Mouse (Mus musculus) limb, embryonic 13.5 days (tissue): ENCODE results near the gene Fgf13. TPM values are rescaled to one million over a fixed set of nuclear protein-coding genes. Genes with fewer than 3 reads are reported as not detected.

Experiments
- ATAC-seq: fragments of 200-750 bp; cut with Nextera tagmentation; 2 replicates; pipeline ENCODE4 v1.8.0; 2017; ENCODE audit warnings: low read depth, moderate number of reproducible peaks, moderate TSS enrichment; ENCODE audit not compliant: low FRiP score
- H3K27ac ChIP-seq: fragments of 300-500 bp; sonication (generic); 2 replicates; pipeline ENCODE4 v1.5.1; 2015; ENCODE audit warnings: inconsistent platforms, mild to moderate bottlenecking, moderate library complexity
- H3K27me3 ChIP-seq: fragments of 300-500 bp; sonication (generic); 2 replicates; pipeline ENCODE4 v1.6.1; 2015; ENCODE audit warnings: mild to moderate bottlenecking, inconsistent platforms
- H3K36me3 ChIP-seq: fragments of 300-500 bp; sonication (generic); 2 replicates; pipeline ENCODE4 v1.6.1; 2015; ENCODE audit warnings: inconsistent platforms, mild to moderate bottlenecking, moderate library complexity
- H3K4me1 ChIP-seq: fragments of 300-500 bp; sonication (generic); 2 replicates; pipeline ENCODE4 v1.6.1; 2015; ENCODE audit warnings: inconsistent platforms
- H3K4me2 ChIP-seq: fragments of 300-500 bp; sonication (generic); replicated peaks from 2 replicates; pipeline ENCODE4 v1.6.1; 2015; ENCODE audit warnings: inconsistent platforms, mild to moderate bottlenecking, moderate library complexity
- H3K4me3 ChIP-seq: fragments of 300-500 bp; sonication (generic); 2 replicates; pipeline ENCODE4 v1.5.1; 2015; ENCODE audit warnings: moderate library complexity, mild to moderate bottlenecking, inconsistent platforms
- H3K9ac ChIP-seq: fragments of 300-500 bp; sonication (generic); 2 replicates; pipeline ENCODE4 v1.6.1; 2015; ENCODE audit warnings: mild to moderate bottlenecking, inconsistent platforms
- H3K9me3 ChIP-seq: fragments of 300-500 bp; sonication (generic); 2 replicates; pipeline ENCODE4 v1.6.1; 2016; ENCODE audit warnings: inconsistent platforms
- WGBS: fragments of 180-500 bp; shearing (Covaris S2); methylation state at CpG from one replicate; pipeline ENCODE4 v1.1.7; 2015; 5-methylcytosine and 5-hydroxymethylcytosine counted together
- polyA plus RNA-seq: library from polyadenylated mRNA; unstranded; fragments of >200 nt; fragmentation: Nextera tagmentation; extraction: Ambion mirVana; gene quantifications from 2 replicates; pipeline ENCODE4 v1.2.1, GENCODE M21; 2015

Gene Fgf13
- polyA plus RNA-seq, 1 experiment from 2014 or later = 19.9 TPM

DNA sequence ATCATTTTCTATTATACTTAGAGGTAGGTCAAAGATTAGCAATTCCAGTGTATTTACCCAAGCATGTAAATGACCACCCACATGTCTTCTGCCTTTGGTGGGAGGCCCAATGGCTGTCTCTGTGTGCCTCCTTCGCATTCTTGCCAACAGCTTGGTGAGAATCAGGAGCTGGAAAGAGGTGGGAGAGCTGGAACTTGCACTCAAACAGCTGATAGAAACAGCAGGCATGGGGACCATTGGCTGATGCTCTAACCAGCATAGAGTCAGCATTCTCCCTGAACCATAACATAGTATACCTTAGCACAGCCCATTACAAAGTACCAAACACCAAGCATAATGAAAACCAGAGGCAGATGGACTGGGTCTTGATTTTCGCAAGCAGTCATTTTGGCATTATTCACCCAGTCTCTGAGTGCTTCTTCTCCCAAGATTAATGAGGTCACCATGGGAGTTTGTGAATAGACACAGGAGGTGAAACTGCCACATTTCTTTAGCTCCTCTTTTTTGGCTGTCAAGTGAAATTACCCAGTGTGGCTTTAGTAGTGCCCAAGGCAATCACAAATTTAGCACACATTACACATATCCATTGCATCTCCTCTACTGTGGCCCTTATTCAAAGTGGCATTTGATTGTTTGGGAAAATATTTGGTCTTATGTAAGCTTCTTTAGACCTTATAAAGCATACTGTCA, 165.1 kb downstream of the Fgf13 start:
- no peaks in the 10 kb centered on the region for H3K9me3 ChIP-seq
- H3K4me1 ChIP-seq = no peaks in the 10 kb centered on the region
- ATAC-seq = no peak
- H3K9ac ChIP-seq = no peak overlapping the region
- WGBS = 73% methylated on average over 2 of the region's 2 CpGs
- H3K36me3 ChIP-seq = no peaks in the 10 kb centered on the region
- no peak overlapping the region for H3K27ac ChIP-seq
- H3K27me3 ChIP-seq = no peaks in the 10 kb centered on the region
- no peak overlapping the region for H3K4me3 ChIP-seq
- no peak overlapping the region for H3K4me2 ChIP-seq

GRCm38 (mm10) chrX:59290916-59291411, 276.9 kb downstream of the Fgf13 start:
- H3K36me3 ChIP-seq = no peaks in the 10 kb centered on the region

DNA sequence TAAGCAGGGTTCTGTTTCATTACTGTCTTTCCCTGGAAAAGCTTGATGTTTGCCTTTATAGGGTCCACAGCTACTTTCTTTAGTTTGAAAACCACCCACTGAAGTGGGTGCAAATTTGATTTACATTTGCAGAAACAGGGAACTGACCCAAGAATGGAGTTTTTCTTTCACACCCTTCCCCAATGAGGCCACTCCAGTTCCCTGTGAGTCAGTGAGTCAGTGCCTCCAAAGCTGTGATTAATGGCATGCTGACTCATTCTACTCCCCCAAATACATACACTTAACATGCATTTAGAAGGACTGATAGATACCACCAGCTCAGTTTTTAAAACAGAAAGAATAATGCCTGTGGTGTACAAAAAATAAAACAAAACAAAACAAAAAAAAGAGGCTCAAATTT, 316.3 kb downstream of the Fgf13 start:
- no peaks in the 10 kb centered on the region for H3K9me3 ChIP-seq
- no peaks in the 10 kb centered on the region for H3K27me3 ChIP-seq
- no peak overlapping the region for H3K4me3 ChIP-seq
- no peaks in the 10 kb centered on the region for H3K36me3 ChIP-seq
- no peak overlapping the region for H3K4me2 ChIP-seq
- no peaks in the 10 kb centered on the region for H3K4me1 ChIP-seq
- no peak overlapping the region for H3K27ac ChIP-seq
- no peak for ATAC-seq
- H3K9ac ChIP-seq = no peak overlapping the region

More at GRCm38 (mm10) chrX:59290916-59291411, 276.9 kb downstream of the Fgf13 start:
- 79% methylated on average over 3 of the region's 3 CpGs for WGBS
- no peaks in the 10 kb centered on the region for H3K27me3 ChIP-seq
- no peak overlapping the region for H3K9ac ChIP-seq
- no peaks in the 10 kb centered on the region for H3K9me3 ChIP-seq
- H3K4me1 ChIP-seq = no peaks in the 10 kb centered on the region
- H3K4me2 ChIP-seq = no peak overlapping the region
- no peak; the same call in 1 of the 2 replicates for ATAC-seq
- H3K4me3 ChIP-seq = no peak overlapping the region
- H3K27ac ChIP-seq = no peak overlapping the region

GRCm38 (mm10) chrX:59243752-59244151, 324.1 kb downstream of the Fgf13 start:
- no peak overlapping the region for H3K4me3 ChIP-seq
- ATAC-seq = no peak
- no peaks in the 10 kb centered on the region for H3K9me3 ChIP-seq
- no peaks in the 10 kb centered on the region for H3K4me1 ChIP-seq
- WGBS = 63% methylated on average over 3 of the region's 3 CpGs
- H3K36me3 ChIP-seq = no peaks in the 10 kb centered on the region
- no peaks in the 10 kb centered on the region for H3K27me3 ChIP-seq
- H3K27ac ChIP-seq = no peak overlapping the region
- H3K4me2 ChIP-seq = no peak overlapping the region
- no peak overlapping the region for H3K9ac ChIP-seq

- Histone ChIP-seq H3K4me1 (no peaks in the 10 kb centered on the region), H3K27ac (no peak overlapping the region), H3K9ac (no peak overlapping the region), H3K4me3 (no peak overlapping the region), H3K9me3 (no peaks in the 10 kb centered on the region), H3K4me2 (no peak overlapping the region), H3K27me3 (no peaks in the 10 kb centered on the region), H3K36me3 (no peaks in the 10 kb centered on the region)
- WGBS = 96% methylated on average over 3 of the region's 3 CpGs
- ATAC-seq = no peak
These were observed 324.7 kb downstream of the Fgf13 start for GRCm38 (mm10) chrX:59243176-59243575.

- no peaks in the 10 kb centered on the region for H3K36me3 ChIP-seq
- H3K27me3 ChIP-seq = no peaks in the 10 kb centered on the region
- no peaks in the 10 kb centered on the region for H3K9me3 ChIP-seq
- H3K4me2 ChIP-seq = no peak overlapping the region
- H3K4me1 ChIP-seq = no peaks in the 10 kb centered on the region
- H3K4me3 ChIP-seq = no peak overlapping the region
- ATAC-seq = no peak
- H3K27ac ChIP-seq = no peak overlapping the region
- H3K9ac ChIP-seq = no peak overlapping the region
These were observed 326.5 kb downstream of the Fgf13 start for GRCm38 (mm10) chrX:59241460-59241747.

- Histone ChIP-seq H3K9ac (no peak overlapping the region), H3K36me3 (no peaks in the 10 kb centered on the region), H3K27me3 (no peaks in the 10 kb centered on the region), H3K4me2 (no peak overlapping the region), H3K4me3 (no peak overlapping the region), H3K9me3 (no peaks in the 10 kb centered on the region), H3K4me1 (no peaks in the 10 kb centered on the region), H3K27ac (no peak overlapping the region)
- WGBS = 41% methylated on average over 2 of the region's 2 CpGs
- no peak for ATAC-seq
These were observed 327.0 kb downstream of the Fgf13 start for GRCm38 (mm10) chrX:59240683-59241459.

DNA sequence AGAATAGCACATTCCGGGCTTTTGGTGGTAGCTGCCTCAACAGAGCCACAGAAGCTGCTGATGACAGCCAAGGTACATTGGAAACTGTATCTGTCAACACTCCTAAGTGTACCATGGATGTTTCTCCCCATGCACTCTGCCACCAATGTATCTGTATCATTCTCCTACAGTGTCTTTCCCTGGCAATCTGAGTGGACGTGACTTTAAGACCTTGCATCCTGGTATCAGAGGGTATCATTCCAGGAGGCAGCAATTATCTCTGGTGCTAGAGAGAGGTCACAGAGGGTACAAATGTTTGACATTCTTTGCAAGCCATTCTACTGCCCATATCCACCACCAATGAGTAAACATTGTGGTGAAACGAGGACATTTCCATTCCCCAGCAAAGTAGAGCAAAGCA, 347.2 kb downstream of the Fgf13 start:
- Histone ChIP-seq H3K4me3 (no peak overlapping the region), H3K27ac (no peak overlapping the region), H3K4me2 (no peak overlapping the region), H3K9ac (no peak overlapping the region), H3K4me1 (no peaks in the 10 kb centered on the region), H3K36me3 (no peaks in the 10 kb centered on the region), H3K9me3 (no peaks in the 10 kb centered on the region), H3K27me3 (no peaks in the 10 kb centered on the region)
- whole genome bisulfite sequencing = 68% methylated on average over 3 of the region's 3 CpGs
- ATAC-seq = no peak

DNA sequence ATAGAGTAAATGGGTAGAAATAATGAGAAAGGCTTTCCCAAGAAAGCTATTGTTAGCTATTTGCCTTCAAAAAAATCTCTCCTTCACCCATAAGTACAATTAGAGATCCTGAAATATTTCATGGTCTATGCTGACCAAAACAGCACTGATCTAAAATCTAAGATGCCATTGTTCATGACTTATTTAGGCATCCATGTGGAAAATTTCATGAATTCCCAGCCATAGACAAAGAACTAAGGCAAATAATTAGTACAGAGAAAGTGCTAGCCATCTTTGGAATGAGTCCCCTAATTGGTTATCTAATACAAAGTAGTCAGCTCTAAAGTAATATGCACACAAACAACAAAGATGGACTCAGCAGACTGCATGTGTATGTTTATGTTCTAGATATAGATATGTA, 366.7 kb downstream of the Fgf13 start:
- ATAC-seq = no peak
- Histone ChIP-seq H3K4me2 (no peak overlapping the region), H3K27me3 (no peaks in the 10 kb centered on the region)

DNA sequence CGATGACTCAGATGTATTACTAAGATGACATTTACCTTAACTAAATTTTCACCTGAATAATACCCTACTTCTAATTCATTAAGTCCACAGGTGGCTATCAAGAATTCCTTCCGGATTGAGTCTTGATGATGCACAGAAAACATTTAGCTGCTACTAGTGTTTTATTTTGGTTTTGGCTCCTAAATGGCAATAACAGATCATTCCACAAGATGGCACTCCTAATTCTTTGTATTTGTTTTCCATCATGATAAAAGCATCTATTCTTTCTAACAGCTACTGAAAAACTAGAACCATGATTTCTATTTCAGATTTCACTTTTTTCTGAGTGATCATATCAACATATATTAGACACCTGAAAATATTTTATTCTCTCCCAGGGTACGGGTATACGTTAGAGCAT, 373.7 kb downstream of the Fgf13 start:
- H3K27ac ChIP-seq = no peak overlapping the region
- ATAC-seq = no peak

More for the DNA sequence above, 366.7 kb downstream of the Fgf13 start:
- Histone ChIP-seq H3K9me3 (no peaks in the 10 kb centered on the region), H3K27ac (no peak overlapping the region), H3K4me1 (no peaks in the 10 kb centered on the region), H3K36me3 (no peaks in the 10 kb centered on the region), H3K9ac (no peak overlapping the region), H3K4me3 (no peak overlapping the region)

GRCm38 (mm10) chrX:59186922-59187321, 380.9 kb downstream of the Fgf13 start:
- H3K4me2 ChIP-seq = no peak overlapping the region
- no peak overlapping the region for H3K4me3 ChIP-seq
- no peaks in the 10 kb centered on the region for H3K4me1 ChIP-seq
- no peak for ATAC-seq
- H3K27ac ChIP-seq = no peak overlapping the region
- no peaks in the 10 kb centered on the region for H3K27me3 ChIP-seq
- no peak overlapping the region for H3K9ac ChIP-seq
- no peaks in the 10 kb centered on the region for H3K9me3 ChIP-seq
- no peaks in the 10 kb centered on the region for H3K36me3 ChIP-seq
- WGBS = 71% methylated on average over 4 of the region's 4 CpGs

More for the DNA sequence above, 373.7 kb downstream of the Fgf13 start:
- Histone ChIP-seq H3K4me1 (no peaks in the 10 kb centered on the region), H3K9ac (no peak overlapping the region), H3K9me3 (no peaks in the 10 kb centered on the region), H3K4me2 (no peak overlapping the region), H3K27me3 (no peaks in the 10 kb centered on the region), H3K4me3 (no peak overlapping the region), H3K36me3 (no peaks in the 10 kb centered on the region)
- 71% methylated on average over 4 of the region's 4 CpGs for WGBS

GRCm38 (mm10) chrX:59182323-59182722, 385.5 kb downstream of the Fgf13 start:
- H3K27me3 ChIP-seq = no peaks in the 10 kb centered on the region
- no peak overlapping the region for H3K4me3 ChIP-seq
- H3K9me3 ChIP-seq = no peaks in the 10 kb centered on the region
- no peaks in the 10 kb centered on the region for H3K36me3 ChIP-seq
- H3K4me2 ChIP-seq = no peak overlapping the region
- 51% methylated on average over 4 of the region's 4 CpGs for WGBS
- H3K4me1 ChIP-seq = no peaks in the 10 kb centered on the region
- no peak overlapping the region for H3K27ac ChIP-seq
- no peak overlapping the region for H3K9ac ChIP-seq
- ATAC-seq = no peak
